Mouse (Mus musculus) lung, postnatal 36 days (tissue): Measurements from ENCODE around the gene Ptpn11.
"Not testable (repeated sequence)": the region's sequence is repeated elsewhere in the genome, so short reads cannot be mapped to it uniquely, and the experiment has no call there.

Experiments used
- DNase-seq: peaks from one replicate; pipeline ENCODE4 v3.0.0; 2022; ENCODE audit warnings: mixed read lengths

The Ptpn11 gene

DNA sequence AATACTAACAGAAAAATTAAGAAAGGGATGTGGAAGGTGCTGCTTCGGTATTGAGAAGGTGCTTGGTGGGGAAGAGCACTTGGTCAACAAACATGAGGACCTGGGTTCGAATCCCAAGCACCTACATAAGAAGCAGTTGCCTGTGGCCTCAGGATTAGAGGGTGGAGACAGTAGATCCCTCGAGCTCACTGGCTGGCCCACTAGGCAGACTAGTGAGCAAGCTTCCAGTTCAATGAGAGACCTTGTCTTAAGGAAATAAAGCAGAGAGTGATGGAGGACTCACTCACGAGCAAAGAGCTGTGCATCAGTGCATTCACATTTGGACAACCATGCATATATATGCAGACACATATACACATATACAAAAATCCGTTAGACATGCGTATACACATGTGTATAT, 20.9 kb upstream of the Ptpn11 start:
- DNase-seq: no peak

DNA sequence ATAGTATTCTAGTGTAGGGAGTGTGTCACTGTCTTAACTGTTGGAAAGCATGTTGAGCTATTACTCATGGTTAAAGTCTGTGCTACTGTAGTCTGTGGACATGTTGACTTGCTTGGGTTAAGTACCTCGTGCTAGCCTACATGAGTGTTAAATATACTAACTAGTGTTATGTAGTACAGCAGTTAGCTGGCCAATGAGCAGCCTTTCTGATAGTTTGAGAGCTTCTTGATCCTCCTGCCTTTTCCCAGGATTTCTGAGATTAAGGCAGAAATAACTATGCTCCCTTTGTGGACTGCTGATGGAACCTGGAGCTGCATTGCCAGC, 19.4 kb upstream of the Ptpn11 start:
- no peak for DNase-seq

DNA sequence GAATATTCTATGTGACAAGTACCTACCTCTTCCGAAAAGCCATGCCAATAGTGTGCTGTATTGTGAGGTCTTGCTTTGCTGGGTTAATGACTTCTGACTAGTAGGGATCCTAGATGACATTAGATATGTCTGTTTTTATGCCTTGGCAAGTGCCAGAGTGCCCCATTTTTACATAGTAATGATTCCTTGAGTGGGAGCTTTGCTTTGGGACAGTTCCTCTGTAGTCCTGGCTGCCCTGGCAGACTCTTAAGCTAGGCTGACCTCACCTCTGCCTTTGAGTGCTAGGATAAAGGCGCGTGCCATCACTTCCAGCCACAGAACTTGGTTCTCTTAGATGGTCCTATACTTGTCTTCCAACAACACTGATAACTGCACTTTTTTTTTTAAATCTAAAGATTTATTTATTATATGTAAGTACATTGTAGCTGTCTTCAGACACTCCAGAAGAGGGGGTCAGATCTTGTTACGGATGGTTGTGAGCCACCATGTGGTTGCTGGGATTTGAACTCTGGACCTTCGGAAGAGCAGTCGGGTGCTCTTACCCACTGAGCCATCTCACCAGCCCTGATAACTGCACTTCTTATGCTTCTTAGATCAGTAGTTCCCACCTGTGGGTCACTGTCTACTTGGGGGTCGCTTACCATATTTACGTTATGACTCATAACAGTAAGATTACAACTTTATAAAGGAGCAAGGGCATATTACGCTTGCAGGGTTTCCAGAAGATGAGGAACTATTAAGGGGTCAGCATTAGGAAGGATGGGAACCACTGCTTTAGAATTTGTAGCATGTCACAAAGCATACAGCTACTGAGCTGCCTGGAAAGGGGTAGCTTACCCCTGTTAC, 18.8 kb upstream of the Ptpn11 start:
- DNase-seq: no peak

DNA sequence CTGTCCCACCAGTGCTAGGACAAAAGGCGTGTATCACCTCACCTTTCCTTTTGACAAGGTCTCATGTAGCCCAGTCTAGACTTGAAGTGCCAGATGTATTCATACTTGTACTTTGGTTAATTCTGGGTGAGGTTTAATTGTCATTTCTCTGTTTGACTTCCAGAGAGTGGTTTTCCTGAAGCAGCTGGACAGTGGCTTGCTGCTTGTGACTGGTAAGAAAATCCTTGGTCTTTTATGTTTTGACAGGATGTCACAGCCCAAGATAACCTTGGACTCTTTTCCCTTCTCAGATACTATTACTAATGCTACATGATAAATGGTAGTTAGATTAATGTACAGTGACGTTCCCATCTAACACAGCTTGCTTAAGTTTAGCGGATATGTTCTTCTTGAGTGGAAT, 15.8 kb upstream of the Ptpn11 start:
- no peak for DNase-seq

DNA sequence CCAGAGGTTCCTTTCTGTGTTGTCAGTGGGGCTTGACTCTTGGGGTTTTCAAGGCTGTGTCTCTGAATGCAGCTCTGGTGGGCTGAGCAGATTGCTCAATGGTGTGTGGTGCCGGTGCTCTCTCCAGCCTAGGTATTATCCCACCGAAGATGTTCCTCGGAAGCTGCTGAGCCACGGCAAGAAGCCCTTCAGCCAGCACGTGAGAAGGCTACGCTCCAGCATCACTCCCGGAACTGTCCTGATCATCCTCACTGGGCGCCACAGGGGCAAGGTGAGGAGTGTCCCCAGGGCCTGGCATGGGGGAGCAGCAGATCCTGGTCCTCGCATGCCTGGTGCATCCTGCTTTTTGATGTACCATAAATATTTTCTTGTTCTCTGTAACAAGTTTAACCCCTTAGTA, 15.3 kb upstream of the Ptpn11 start:
- DNase-seq: no peak

DNA sequence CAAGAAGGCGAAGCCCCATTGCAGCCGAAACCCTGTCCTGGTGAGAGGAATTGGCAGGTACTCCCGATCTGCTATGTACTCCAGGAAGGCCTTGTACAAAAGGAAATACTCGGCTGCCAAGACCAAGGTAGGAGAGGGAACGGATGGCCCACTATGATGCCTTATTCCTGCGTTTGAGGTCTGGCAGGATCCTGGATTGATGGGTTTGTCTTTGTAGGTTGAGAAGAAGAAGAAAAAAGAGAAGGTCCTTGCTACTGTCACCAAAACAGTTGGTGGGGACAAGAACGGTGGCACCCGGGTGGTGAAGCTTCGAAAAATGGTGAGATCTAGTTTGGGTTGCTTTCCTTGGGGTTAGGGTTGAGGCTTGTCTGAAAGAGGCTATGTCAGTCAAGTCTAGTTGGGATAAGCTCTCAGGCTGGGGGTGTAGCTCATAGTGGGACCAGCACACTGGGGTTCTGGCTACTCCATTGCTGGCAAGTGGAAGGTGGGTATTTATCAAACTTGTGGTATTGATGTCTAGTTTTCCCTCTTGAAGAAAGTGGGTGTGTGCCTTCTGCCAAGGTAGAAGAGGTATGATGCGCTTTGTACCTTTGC, 14.4 kb upstream of the Ptpn11 start:
- not testable (repeated sequence) for DNase-seq

DNA sequence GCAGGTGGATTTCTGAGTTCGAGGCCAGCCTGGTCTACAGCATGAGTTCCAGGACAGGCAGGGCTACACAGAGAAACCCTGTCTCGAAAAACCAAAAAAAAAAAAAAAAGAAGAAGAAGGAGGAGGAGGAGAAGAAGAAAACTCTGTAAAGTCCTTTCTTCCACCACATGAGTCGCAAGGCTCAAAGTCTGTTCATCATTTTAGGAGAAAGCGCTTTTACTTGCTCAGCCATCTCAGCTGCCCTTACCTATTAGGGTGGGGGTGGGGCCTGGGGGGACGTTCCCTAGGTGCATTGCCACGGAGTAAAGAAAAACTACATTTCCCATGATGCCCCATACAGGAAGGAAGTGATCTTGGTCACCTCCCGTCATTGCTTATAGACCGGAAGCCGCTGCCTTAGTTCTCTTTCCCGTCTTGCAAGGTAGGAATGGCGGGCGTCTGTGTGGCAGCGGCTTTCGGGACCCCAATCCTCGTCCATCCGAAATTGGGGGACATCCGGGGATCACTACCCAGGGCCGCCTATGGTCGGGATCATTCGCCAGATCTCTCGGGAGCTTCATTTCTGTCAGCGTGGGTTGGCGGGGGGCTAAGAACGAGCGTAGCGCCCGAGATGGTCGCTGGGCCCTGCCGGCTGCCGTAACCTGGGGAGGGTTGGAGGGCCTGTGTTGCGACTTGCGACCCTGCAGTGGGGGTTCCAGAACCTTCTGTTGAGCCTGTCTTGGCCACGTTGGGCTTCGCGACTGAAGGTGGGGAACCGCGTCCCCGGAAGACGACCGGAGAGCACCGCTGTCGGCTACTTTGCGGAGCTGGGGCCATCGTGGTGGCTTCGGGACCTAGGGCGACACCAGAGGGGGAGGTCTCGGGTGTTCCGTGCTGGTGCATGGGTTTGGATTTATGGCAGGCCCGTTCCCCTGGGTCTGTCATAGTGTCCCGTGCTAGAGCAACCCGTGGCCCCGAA, 13.2 kb upstream of the Ptpn11 start, which contains the start of gene Rpl6:
Rpl6 (plus strand) TSS at position 350 of the 958 bp plus-strand sequence.
- DNase-seq: peak; percentile 93

DNA sequence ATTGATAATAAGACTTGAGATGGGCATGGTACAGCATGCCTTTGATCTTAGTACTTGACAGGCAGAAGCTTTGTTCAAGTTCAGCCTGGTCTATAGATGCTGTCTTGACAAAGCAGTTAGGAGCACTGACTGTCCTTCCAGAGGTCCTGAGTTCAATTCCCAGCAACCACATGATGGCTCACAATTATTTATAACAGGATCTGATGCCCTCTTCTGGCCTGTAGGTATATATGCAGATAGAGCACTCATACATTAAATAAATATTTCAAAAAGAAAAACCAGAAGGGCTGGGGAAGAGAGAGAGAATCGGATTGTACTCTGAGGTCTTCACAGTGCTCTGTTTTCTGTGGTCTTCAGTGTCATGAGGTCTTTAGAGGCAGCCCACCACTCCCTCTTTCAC, 11.3 kb upstream of the Ptpn11 start:
- no peak for DNase-seq

DNA sequence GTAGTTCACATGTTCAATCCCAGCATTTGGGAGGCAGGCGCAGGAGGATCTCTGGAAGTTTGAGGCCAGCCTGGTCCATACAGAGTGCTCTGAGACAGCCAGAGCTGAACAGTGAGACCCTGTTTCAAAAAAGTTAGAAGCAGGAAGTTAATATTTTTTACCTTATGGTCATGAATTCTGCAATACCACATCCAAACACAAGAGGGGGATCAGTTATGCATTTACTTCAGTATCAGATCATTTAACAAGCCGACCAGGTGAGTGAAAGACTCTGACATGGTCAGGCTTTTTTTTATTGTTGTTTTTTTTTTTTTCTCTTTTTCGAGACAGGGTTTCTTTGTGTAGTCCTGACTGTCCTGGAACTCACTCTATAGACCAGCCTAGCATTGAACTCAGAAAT, 10.5 kb upstream of the Ptpn11 start:
- peak; percentile 87 for DNase-seq

DNA sequence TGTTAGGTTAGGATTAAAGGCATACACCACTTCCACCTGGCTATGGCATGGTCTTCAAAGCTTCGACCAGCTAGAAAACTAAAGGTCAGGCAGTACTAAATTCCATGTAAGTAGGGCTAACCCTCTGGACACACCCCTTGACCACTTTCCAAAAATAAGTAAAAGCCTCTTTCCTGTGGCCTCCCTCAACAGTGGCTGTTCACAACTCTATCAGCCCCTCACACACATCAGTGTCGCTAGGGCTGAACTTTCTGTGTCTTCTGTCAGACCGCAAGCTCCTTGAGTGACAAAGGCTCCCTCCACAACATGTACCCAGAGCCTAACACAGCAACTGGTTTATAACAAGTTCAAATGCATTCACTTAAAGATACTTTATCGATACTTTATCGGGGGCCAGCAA, 7.2 kb upstream of the Ptpn11 start:
- no peak for DNase-seq

DNA sequence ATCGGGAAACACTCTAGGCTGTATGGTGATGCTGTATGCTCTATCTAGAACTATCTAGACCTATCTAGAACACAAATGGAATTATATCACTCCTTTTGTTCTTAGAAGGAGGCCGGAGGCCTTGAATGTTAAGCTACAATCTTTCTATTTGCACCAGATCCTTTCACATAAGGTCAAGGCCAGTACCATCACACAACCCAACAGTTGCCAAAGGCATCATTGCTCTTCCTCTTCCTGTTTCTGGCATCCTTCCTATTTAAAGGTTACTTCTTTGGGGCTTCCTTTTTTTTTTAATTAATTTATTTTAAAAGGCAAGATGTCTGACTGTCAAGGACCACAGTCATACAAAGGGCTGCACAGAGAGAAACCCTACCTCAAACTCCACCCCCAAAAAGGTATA, 6.1 kb upstream of the Ptpn11 start:
- DNase-seq: no peak

DNA sequence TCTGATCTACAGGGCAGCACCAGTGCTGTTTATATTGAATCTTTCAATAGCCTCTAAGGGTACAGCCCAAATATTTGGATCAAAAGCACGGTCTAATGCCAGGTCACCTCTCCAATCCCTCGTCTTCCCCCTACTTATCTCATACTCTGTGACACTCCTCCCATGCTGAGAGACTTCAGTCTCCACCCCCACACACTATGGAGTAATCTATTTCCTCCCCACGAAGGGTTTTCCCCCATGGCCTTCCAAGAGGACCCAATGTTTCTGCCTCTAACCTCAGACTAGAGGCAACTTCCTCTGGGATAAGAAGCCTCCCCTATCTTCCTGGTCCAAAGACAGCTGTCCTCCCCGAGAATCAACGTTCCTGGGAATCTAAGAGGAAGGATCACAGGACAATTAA, 5.6 kb upstream of the Ptpn11 start:
- DNase-seq: no peak

DNA sequence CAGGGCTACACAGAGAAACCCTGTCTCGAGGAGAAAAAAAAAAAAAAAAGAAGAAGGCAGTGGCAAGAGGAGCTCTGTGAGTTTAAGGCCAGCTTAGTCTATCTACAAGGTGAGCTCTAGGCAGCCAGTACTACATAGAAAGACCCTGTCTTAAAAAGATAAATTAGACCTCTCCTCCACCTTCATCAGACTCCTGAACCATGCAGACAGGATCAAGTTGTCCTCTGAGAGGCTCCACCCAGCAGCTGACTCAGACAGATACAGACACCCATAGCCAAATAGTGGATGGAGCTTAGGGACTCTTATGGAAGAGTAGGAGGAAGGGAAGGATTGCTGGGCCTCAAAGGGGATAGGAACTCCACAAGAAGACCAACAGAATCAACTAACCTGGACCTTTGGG, 3.0 kb upstream of the Ptpn11 start:
- DNase-seq: no peak

DNA sequence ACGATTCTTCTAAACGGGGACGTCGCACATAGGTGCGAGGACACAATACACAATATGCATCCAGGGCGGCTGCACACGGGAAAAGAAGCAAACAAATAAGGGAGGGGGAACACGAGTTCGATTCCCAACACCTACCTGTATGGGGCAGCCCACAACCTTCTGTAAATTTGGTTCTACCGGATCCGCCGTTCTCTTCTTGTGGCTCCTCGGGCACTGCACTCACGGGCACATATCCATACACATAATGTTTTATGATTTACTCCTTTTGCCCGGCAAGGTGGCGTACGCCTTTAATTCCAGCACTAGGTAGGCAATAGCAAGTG, 348 bp upstream of the Ptpn11 start:
- DNase-seq: no peak

DNA sequence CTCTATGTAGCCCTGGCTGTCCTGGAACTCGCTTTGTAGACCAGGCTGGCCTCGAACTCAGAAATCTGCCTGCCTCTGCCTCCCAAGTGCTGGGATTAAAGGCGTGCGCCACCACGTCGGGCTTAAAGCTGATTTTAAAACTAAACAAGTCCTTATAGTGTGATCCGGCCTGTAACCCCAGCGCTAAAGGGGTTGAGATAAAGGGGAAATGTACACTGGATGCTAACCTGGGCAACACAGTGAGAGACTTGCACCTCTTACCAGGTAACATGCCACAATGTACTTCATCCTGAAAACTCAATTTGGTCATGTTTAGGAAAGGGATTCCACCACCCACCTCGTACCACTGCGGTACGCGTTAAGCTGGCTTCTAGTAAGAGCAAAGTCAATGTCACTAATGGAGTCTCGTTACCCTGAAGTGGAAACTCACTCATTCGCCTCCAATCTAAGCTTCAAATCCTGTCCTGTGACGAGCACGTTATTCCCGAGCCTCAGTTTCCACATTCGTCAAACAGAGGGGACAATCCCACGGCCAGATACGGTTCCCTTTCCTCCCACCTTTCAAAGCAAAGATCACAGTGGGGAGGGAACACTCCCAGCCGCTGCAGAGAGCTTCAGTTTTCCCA, 874 bp downstream of the Ptpn11 start:
- no peak for DNase-seq

DNA sequence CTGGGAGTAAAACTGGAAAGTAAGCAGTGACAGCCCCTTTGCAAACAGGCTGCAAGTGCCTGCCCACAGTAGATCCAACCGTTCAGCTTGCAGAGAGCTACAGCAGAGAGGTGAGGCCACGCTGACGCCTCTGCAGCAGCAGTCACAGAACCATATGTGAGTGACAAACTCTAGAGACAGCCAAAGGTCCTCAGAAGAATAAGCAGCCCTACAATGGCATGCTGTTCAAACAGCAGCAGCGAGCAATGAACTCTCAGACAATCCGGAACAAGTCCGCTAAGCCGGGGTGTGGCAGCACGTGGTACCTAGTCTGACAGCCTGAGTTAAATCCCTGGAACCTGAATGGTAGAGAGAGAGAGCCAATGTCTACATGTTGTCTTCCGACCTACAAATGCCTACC, 2.0 kb downstream of the Ptpn11 start:
- DNase-seq: peak; percentile 30

DNA sequence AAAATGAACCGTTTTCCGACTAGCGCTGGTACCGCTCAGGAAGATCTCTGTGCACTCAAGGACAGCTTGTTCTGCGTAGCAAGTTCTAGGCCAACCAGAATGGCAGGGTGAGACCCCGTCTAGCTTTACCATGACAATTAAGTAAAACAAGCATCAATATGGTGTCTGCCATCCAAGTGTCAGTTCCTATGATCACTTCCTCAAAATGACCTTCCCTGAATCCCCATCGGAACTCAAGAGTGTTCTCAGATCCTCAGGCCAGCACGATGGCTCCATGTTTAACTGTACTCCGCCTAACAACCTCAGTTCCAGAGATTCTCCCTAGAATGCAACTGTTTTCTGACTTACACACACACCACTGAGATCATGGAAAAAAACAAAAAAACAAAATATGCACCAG, 2.9 kb downstream of the Ptpn11 start:
- DNase-seq: no peak

DNA sequence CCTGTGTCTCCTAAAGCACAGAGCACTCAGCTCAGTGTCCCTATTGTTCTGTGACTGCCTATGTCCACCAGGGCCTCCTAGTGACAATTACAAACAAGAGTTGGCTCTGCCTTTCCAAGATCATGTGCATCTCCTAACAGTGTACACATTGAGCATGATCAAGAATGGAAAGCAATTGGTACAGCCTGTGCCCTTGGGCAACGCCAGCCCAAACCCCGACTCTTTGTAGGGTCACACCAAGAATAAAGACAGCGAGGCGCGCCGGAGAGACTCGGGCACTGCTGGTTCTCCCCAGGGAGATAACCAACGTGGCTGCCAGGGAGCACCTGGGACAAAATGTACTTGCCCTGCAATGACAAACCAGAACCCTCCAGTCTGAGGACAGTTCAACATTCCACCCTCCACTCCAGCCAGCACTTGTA, 3.6 kb downstream of the Ptpn11 start:
- peak; percentile 10 for DNase-seq

DNA sequence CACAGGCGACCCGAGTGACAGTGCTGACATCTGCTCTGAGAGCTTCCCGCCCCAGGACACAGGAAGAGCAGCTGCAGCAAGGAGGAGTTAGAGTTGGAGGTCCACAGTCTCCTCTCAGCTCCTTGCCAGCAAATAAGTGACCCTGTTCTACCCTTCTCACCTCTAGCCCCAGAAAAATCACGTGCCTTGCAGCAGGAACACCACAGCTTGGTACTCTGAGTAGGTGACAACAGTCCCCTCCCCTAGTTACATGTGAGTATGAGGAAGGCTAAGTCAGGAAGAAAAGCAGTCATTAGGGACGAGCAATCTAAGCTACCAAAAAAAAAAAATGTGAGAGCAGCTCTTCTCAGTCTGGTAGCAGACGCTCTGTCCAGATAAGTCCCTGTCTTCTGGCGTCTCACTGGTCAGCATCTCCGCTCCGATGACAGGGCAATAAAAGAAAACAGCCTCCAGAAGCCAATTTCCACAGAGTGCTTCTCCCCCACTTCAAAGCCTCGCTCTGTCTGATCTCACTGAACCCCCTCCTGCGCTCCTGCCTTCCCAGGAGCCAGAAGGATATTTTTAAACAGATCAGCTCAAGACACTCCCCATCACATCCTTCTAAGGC, 6.1 kb downstream of the Ptpn11 start:
- no peak for DNase-seq

DNA sequence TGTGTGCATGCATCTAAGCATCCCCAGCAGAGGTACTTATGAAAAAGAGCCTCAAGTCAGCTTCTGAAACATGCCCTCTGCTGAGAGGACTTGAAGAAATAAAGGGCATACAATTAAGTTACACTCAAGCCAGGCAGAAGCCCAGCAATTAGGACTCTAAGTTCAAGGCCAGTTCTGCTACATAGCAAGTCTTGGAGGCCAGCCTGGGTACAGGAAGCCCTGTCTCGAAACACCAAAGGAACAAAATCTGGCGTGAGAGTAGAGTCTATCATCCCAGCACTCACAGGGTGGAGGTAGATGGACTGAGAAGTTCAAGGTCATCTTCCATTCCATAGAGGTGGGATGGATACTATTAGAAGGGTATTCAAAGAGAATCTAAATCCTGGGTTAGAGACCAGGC, 6.8 kb downstream of the Ptpn11 start:
- DNase-seq: no peak

DNA sequence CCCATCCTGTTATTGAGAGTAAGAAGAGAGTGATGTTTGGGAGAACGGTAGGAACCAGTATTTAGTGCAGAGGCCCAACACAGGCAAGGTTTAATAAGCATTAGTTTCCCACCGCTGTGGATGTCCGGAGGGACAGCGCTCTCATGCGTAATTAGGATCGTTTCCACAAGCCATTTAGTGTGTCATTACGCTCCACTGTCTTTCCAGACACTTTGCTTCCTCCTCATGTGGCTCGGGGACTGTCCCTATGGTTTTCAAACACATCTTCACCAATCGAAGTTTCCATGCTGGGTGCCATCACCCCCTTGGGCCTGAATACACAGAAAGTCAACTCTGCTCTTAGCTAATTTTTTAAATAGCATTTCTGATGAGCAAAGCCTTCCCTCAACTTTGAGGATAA, 7.9 kb downstream of the Ptpn11 start:
- DNase-seq: no peak

DNA sequence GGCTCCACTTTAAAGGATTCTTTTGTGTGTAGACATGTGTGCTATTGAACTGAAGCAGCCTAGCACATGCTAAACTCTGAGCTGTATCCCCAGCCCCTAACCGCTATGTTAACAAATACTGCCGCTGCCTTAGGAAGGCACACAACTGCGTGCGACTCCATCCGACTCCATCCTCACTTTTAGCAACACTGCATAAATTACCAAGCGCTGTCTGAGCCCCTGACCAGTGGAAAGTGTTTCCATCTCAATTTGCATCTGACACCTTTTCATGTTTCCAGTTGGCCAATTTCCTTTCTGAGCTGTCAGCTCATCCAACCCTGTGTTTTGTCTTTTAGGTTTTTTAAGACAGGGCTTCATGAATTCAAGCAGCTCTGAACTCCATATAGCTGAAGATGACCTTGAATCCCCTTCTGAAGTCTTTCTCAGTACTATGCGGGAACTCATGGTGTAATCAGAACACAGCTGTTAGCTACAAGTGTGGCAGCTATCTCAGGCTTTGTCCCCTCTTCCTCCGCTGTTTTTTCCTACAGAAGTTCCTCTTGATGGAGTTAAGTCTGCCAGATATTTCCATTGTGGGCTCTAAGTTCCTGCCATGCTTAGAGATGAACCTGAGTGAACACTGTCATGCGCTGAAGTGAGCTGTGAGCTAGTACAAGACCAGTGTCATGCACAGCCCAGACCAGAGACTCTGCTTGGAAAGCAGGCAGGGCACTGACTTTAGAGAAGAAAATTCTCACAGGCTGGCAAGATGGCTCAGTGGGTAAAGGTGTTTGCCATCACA, 11.9 kb downstream of the Ptpn11 start:
- no peak for DNase-seq
